Mouse (Mus musculus): Measurements from ENCODE around the gene Hist1h2be. TPM values are rescaled to one million over a fixed set of nuclear protein-coding genes. Genes with fewer than 3 reads are reported as not detected.
"Not testable (repeated sequence)": the region's sequence is repeated elsewhere in the genome, so short reads cannot be mapped to it uniquely, and the experiment has no call there.

Hist1h2be gene
- polyA plus RNA-seq, 1 experiment = 2.8 TPM

GRCm38 (mm10) chr13:23561883-23562659, 58.9 kb downstream of the Hist1h2be start, which contains the start of gene Hist1h3e:
Gene Hist1h3e, minus strand, starts transcription at chr13:23562369.
- DNase-seq (ENCODE audit: low read depth in 1 of 2, low spot score in 2 of 2) = peak; percentile 89 to 98
- peak within 1 kb of the TSS; percentile 54 for H3K4me3 ChIP-seq (ENCODE audit: extremely low read depth, insufficient read depth, insufficient read length)
- peak within 1 kb of the TSS; percentile 88 for H3K27ac ChIP-seq (ENCODE audit: insufficient read depth, low read length)
- under 1% methylated on average over 47 of the region's 67 CpGs for WGBS
- not testable (repeated sequence) for H3K36me3 ChIP-seq (ENCODE audit: control insufficient read depth, insufficient read depth, low read length); H3K4me1 ChIP-seq (ENCODE audit: control insufficient read depth, insufficient read depth, insufficient read length); H3K27me3 ChIP-seq (ENCODE audit: control insufficient read depth, insufficient read depth, low read length)
- peak; percentile 94 for TF ChIP-seq POLR2A (IDR thresholded peaks at IDR 0.05; ENCODE audit: low read depth, low read length)

- WGBS = 0% methylated on average over 2 of the region's 5 CpGs
- not testable (repeated sequence) for DNase-seq (ENCODE audit: low read depth in 1 of 2, low spot score in 2 of 2); H3K27me3 ChIP-seq (ENCODE audit: control insufficient read depth, insufficient read depth, low read length); H3K4me1 ChIP-seq (ENCODE audit: control insufficient read depth, insufficient read depth, insufficient read length); H3K36me3 ChIP-seq (ENCODE audit: control insufficient read depth, insufficient read depth, low read length)
- peak overlapping the region; percentile 88; the same call in 1 of the 2 replicates for H3K27ac ChIP-seq (ENCODE audit: insufficient read depth, low read length)
- peak overlapping the region; percentile 54 for H3K4me3 ChIP-seq (ENCODE audit: extremely low read depth, insufficient read depth, insufficient read length)
Observed at GRCm38 (mm10) chr13:23561531-23561882, 59.4 kb downstream of the Hist1h2be start.

- H3K36me3 ChIP-seq (ENCODE audit: control insufficient read depth, insufficient read depth, low read length); H3K27ac ChIP-seq (ENCODE audit: insufficient read depth, low read length); H3K4me3 ChIP-seq (ENCODE audit: extremely low read depth, insufficient read depth, insufficient read length); H3K4me1 ChIP-seq (ENCODE audit: control insufficient read depth, insufficient read depth, insufficient read length); DNase-seq (ENCODE audit: low read depth in 1 of 2, low spot score in 2 of 2); H3K27me3 ChIP-seq (ENCODE audit: control insufficient read depth, insufficient read depth, low read length): not testable (repeated sequence)
- 49% methylated on average over 2 of the region's 2 CpGs for WGBS
Observed at GRCm38 (mm10) chr13:23560699-23561098, 60.2 kb downstream of the Hist1h2be start.

- no peak for DNase-seq (ENCODE audit: low read depth in 1 of 2, low spot score in 2 of 2)
- WGBS = 76% methylated on average over 3 of the region's 3 CpGs
- no peaks in the 10 kb centered on the region for H3K27me3 ChIP-seq (ENCODE audit: control insufficient read depth, insufficient read depth, low read length)
- no peaks in the 10 kb centered on the region; the same call in none of the 2 replicates for H3K4me1 ChIP-seq (ENCODE audit: control insufficient read depth, insufficient read depth, insufficient read length)
- no peaks in the 10 kb centered on the region for H3K36me3 ChIP-seq (ENCODE audit: control insufficient read depth, insufficient read depth, low read length)
- H3K4me3 ChIP-seq (ENCODE audit: extremely low read depth, insufficient read depth, insufficient read length) = no peak overlapping the region
- no peak for TF ChIP-seq CTCF (IDR thresholded peaks at IDR 0.05; ENCODE audit: extremely low read depth, insufficient read depth, insufficient read length, insufficient replicate concordance)
- TF ChIP-seq POLR2A (IDR thresholded peaks at IDR 0.05; ENCODE audit: low read depth, low read length) = no peak
- H3K27ac ChIP-seq (ENCODE audit: insufficient read depth, low read length) = no peak overlapping the region
Observed at GRCm38 (mm10) chr13:23556906-23557305, 64.0 kb downstream of the Hist1h2be start.

GRCm38 (mm10) chr13:23555839-23556416, 65.0 kb downstream of the Hist1h2be start:
- Histone ChIP-seq H3K4me1 (ENCODE audit: control insufficient read depth, insufficient read depth, insufficient read length) (no peaks in the 10 kb centered on the region; the same call in none of the 2 replicates), H3K36me3 (ENCODE audit: control insufficient read depth, insufficient read depth, low read length) (no peaks in the 10 kb centered on the region), H3K4me3 (ENCODE audit: extremely low read depth, insufficient read depth, insufficient read length) (peak overlapping the region; percentile 62), H3K27me3 (ENCODE audit: control insufficient read depth, insufficient read depth, low read length) (no peaks in the 10 kb centered on the region), H3K27ac (ENCODE audit: insufficient read depth, low read length) (peak overlapping the region; percentile 95)
- DNase-seq (ENCODE audit: low read depth in 1 of 2, low spot score in 2 of 2) = peak; percentile 51 to 79
- WGBS = under 1% methylated on average over 18 of the region's 18 CpGs
- peak; percentile 50 for TF ChIP-seq POLR2A (IDR thresholded peaks at IDR 0.05; ENCODE audit: low read depth, low read length)
- TF ChIP-seq CTCF (IDR thresholded peaks at IDR 0.05; ENCODE audit: extremely low read depth, insufficient read depth, insufficient read length, insufficient replicate concordance) = no peak

- Histone ChIP-seq H3K4me3 (ENCODE audit: extremely low read depth, insufficient read depth, insufficient read length) (peak overlapping the region; percentile 62), H3K27ac (ENCODE audit: insufficient read depth, low read length) (peak overlapping the region; percentile 95), H3K4me1 (ENCODE audit: control insufficient read depth, insufficient read depth, insufficient read length) (peaks cover 4% of the 10 kb centered on the region), H3K36me3 (ENCODE audit: control insufficient read depth, insufficient read depth, low read length) (no peaks in the 10 kb centered on the region), H3K27me3 (ENCODE audit: control insufficient read depth, insufficient read depth, low read length) (no peaks in the 10 kb centered on the region)
- TF ChIP-seq POLR2A (IDR thresholded peaks at IDR 0.05; ENCODE audit: low read depth, low read length) = peak; percentile 95
- TF ChIP-seq CTCF (IDR thresholded peaks at IDR 0.05; ENCODE audit: extremely low read depth, insufficient read depth, insufficient read length, insufficient replicate concordance) = no peak
- DNase-seq (ENCODE audit: low read depth in 1 of 2, low spot score in 2 of 2) = peak in 1 of 2 experiments; percentile 75
- WGBS = under 1% methylated on average over 54 of the region's 54 CpGs
Observed at GRCm38 (mm10) chr13:23554925-23555838, 65.7 kb downstream of the Hist1h2be start.

Measured in spleen, adult 2 months (tissue).